Mouse (Mus musculus) adrenal gland, postnatal 4 days (tissue): ENCODE results near the gene Strbp. TPM values are rescaled to one million over a fixed set of nuclear protein-coding genes. Genes with fewer than 3 reads are reported as not detected.

Source experiments
- microRNA-seq: library from miRNA; unstranded; fragments of <30 nt; microRNA quantifications from one replicate; pipeline ENCODE4 v1.2.0, GENCODE M21; 2021
- total RNA-seq, 2 experiments: library from RNA; stranded (reverse); gene quantifications; 2 replicates each; pipeline ENCODE4 v1.2.3; 2021

Gene Strbp
- total RNA-seq, 2 experiments from 2014 or later = 48.8 to 63.0 TPM

Small RNA genes within 50 kb of the gene (microRNA-seq; reads per million reads assigned to microRNA genes)
- 0.79 reads per million for gene Mir5128

Other genes with a start within 250 kb of the Strbp start
- 1 to 10 TPM; 2.4 to 2.5 TPM for gene Gpr21, start 187.5 kb downstream of the Strbp start, total RNA-seq
- 1 to 10 TPM; 1.1 to 2.7 TPM for gene Crb2, start 72.4 kb upstream of the Strbp start, total RNA-seq